Mouse (Mus musculus) stomach, embryonic 14.5 days (tissue): ENCODE results near the gene Aatk. TPM values are rescaled to one million over a fixed set of nuclear protein-coding genes. Genes with fewer than 3 reads are reported as not detected.

Experiments used
- ATAC-seq: fragments of 200-750 bp; cut with Nextera tagmentation; 2 replicates; pipeline ENCODE4 v1.8.0; 2017; ENCODE audit warnings: low read depth, moderate TSS enrichment; ENCODE audit not compliant: insufficient number of reproducible peaks, insufficient read depth, low FRiP score
- H3K27ac ChIP-seq: fragments of 300-500 bp; sonication (generic); 2 replicates; pipeline ENCODE4 v1.5.1; 2014; ENCODE audit warnings: mild to moderate bottlenecking, low read length, moderate library complexity, mixed read lengths
- H3K27me3 ChIP-seq: fragments of 300-500 bp; sonication (generic); 2 replicates; pipeline ENCODE4 v1.6.1; 2014; ENCODE audit warnings: low read length, control low read depth, mixed read lengths; ENCODE audit not compliant: control insufficient read depth, insufficient read depth
- H3K36me3 ChIP-seq: fragments of 300-500 bp; sonication (generic); 2 replicates; pipeline ENCODE4 v1.6.1; 2014; ENCODE audit warnings: mild to moderate bottlenecking, control low read depth, low read length, moderate library complexity, mixed read lengths; ENCODE audit not compliant: control insufficient read depth, insufficient read depth
- H3K4me1 ChIP-seq: fragments of 300-500 bp; sonication (generic); 2 replicates; pipeline ENCODE4 v1.6.1; 2014; ENCODE audit warnings: low read length, control low read depth, mixed read lengths; ENCODE audit not compliant: control insufficient read depth, insufficient read depth
- H3K4me2 ChIP-seq: fragments of 300-500 bp; sonication (generic); replicated peaks from 2 replicates; pipeline ENCODE4 v1.6.1; 2014; ENCODE audit warnings: low read depth, low read length, control low read depth
- H3K4me3 ChIP-seq: fragments of 300-500 bp; sonication (generic); 2 replicates; pipeline ENCODE4 v1.5.1; 2014; ENCODE audit warnings: low read depth, low read length, control low read depth
- H3K9ac ChIP-seq: fragments of 300-500 bp; sonication (generic); replicated peaks from 2 replicates; pipeline ENCODE4 v1.6.1; 2014; ENCODE audit warnings: low read depth, mild to moderate bottlenecking, control low read depth, low read length, moderate library complexity, mixed read lengths
- H3K9me3 ChIP-seq: fragments of 300-500 bp; sonication (generic); 2 replicates; pipeline ENCODE4 v1.6.1; 2016; ENCODE audit warnings: low read depth, low read length, control low read depth; ENCODE audit not compliant: control insufficient read depth
- WGBS: fragments of 180-500 bp; shearing (Covaris S2); extraction: QIAGEN DNeasy Blood & Tissue Kit; methylation state at CpG from one replicate; pipeline ENCODE4 v1.1.7; 2014; 5-methylcytosine and 5-hydroxymethylcytosine counted together
- microRNA counts: library from miRNA; unstranded; fragments of <30 nt; microRNA quantifications from one replicate; lab custom pipeline; 2016
- microRNA-seq: library from miRNA; unstranded; fragments of <30 nt; microRNA quantifications from one replicate; pipeline ENCODE4, GENCODE M21; 2016
- polyA plus RNA-seq: library from polyadenylated mRNA; unstranded; fragments of >200 nt; fragmentation: Nextera tagmentation; extraction: Ambion mirVana; gene quantifications from 2 replicates; pipeline ENCODE4 v1.2.1, GENCODE M21; 2014

Gene Aatk
- polyA plus RNA-seq, 1 experiment from 2014 or later = 3.5 TPM

DNA sequence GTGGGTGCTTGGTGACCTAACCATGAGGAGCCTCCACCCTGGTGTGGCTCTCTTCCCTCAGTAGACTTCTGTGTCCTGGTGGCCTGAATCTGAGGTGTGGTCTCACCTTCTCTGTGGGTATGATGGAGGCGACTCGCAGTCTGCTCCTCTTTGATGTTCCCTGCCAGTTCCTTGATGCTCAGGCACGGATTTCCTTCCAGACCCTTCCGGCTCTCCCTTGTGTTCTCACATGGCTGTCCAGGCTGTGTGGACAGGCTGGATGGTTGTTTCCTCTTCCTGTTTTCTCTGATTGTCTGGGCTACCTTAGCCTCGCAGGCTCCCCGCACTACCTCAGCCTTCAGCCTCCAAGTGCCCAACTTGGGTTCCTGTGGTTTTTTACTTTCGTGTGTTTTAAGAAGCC, 88.1 kb downstream of the Aatk start:
- no peaks in the 10 kb centered on the region for H3K27me3 ChIP-seq
- 88% methylated on average over 7 of the region's 7 CpGs for WGBS
- H3K9ac ChIP-seq = no peak overlapping the region
- H3K4me1 ChIP-seq = peaks cover 10% of the 10 kb centered on the region; the same call in 1 of the 2 replicates
- 0 out of 2 replicates have a peak, but pooled peaks cover 6% of the 10 kb centered on the region for H3K36me3 ChIP-seq
- H3K9me3 ChIP-seq = no peaks in the 10 kb centered on the region
- no peak overlapping the region for H3K4me3 ChIP-seq
- H3K27ac ChIP-seq = no peak overlapping the region
- no peak for ATAC-seq
- H3K4me2 ChIP-seq = no peak overlapping the region

MicroRNA genes within 50 kb of the gene (microRNA counts, 519-probe panel; counts per million panel counts)
- microRNA mmu-miR-338-3p (lab: Ali Mortazavi, UCI) = 3,065 counts per million, percentile 56 among the panel's probes with 10 or more counts
- microRNA mmu-miR-338-5p (lab: Ali Mortazavi, UCI) = 1,646 counts per million, percentile 10 among the panel's probes with 10 or more counts

Small RNAs within 50 kb of the gene (microRNA-seq; reads per million reads assigned to microRNA genes)
- gene Gm25948 = not detected
- not detected for gene Mir3065
- gene Mir338 = not detected

Other genes starting within 250 kb of the Aatk start
- gene Chmp6, start 133.7 kb downstream of the Aatk start, polyA plus RNA-seq = 85.9 and 89.5 TPM in 2 replicates
- gene Baiap2, start 104.4 kb downstream of the Aatk start, polyA plus RNA-seq = 27.6 and 28.0 TPM in 2 replicates
- gene Cep131, start 39.7 kb upstream of the Aatk start, polyA plus RNA-seq = 18.7 and 20.1 TPM in 2 replicates
- 17.2 and 19.0 TPM in 2 replicates for gene Tepsin, start 51.6 kb upstream of the Aatk start, polyA plus RNA-seq
- 70.1 and 82.6 TPM in 2 replicates for gene Ndufaf8, start 51.8 kb upstream of the Aatk start, polyA plus RNA-seq
- gene Slc38a10, start 104.2 kb upstream of the Aatk start, polyA plus RNA-seq = 68.4 and 71.1 TPM in 2 replicates
- 12.2 and 13.4 TPM in 2 replicates for gene Bahcc1, start 185.8 kb upstream of the Aatk start, polyA plus RNA-seq